Mouse (Mus musculus) olfactory bulb, adult 2 months (tissue): ENCODE data around the gene Uggt1. TPM values are rescaled to one million over a fixed set of nuclear protein-coding genes. Genes with fewer than 3 reads are reported as not detected.

Experiments used
- H3K27ac ChIP-seq: fragments of 200-500 bp; 2 replicates; pipeline ENCODE4 v1.5.1; 2012; ENCODE audit warnings: low read depth, low read length; ENCODE audit not compliant: insufficient read depth
- H3K4me1 ChIP-seq: fragments of 200-500 bp; 2 replicates; pipeline ENCODE4 v1.6.1; 2012; ENCODE audit warnings: low read length; ENCODE audit not compliant: control insufficient read depth, insufficient read depth
- H3K4me3 ChIP-seq: fragments of 200-500 bp; 2 replicates; pipeline ENCODE4 v1.5.1; 2012; ENCODE audit warnings: mild to moderate bottlenecking, low read depth, low read length, moderate library complexity; ENCODE audit not compliant: insufficient read depth
- CTCF ChIP-seq: fragments of 200-500 bp; IDR thresholded peaks from 2 replicates; pipeline ENCODE4 v1.5.1; 2012; ENCODE audit warnings: low read depth, mild to moderate bottlenecking, low read length, moderate library complexity; ENCODE audit not compliant: insufficient read depth
- POLR2A ChIP-seq: fragments of 200-500 bp; IDR thresholded peaks from 2 replicates; pipeline ENCODE4 v1.6.1; 2012; ENCODE audit warnings: mild to moderate bottlenecking, low read depth, low read length, moderate library complexity; ENCODE audit not compliant: insufficient read depth
- WGBS: fragments of 180-500 bp; shearing (Covaris S2); methylation state at CpG from one replicate; pipeline ENCODE4 v1.1.7; 2018; 5-methylcytosine and 5-hydroxymethylcytosine counted together
- polyA plus RNA-seq: library from polyadenylated mRNA; stranded (reverse); fragments of >200 nt; gene quantifications from 2 replicates; pipeline ENCODE4 v1.2.4, GENCODE M21; 2012; ENCODE audit warnings: low replicate concordance; ENCODE audit not compliant: missing spikeins, insufficient read depth, insufficient read length

Gene Uggt1
- polyA plus RNA-seq, 1 experiment = not detected

DNA sequence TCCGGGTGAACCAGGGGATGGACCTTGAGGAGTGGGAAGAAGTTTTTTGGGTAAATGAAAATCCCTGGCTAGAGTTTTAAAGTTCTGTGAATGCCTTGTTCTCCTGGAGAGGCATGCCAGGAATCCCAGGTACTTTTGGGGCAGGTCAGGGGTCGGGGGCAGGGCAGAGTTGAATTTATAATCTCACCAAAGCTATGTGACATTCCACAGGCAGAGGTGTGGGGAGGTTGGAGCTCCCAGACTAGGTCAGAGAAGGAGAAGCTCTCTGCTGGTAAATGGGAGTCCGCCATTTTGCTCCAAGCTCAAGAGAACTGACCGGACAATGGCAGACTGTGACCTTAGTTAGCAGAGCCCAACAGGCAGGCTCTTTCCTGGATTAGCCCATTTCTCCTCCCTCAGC, 125.1 kb downstream of the Uggt1 start:
- no peak overlapping the region for H3K27ac ChIP-seq
- H3K4me3 ChIP-seq = no peak overlapping the region
- H3K4me1 ChIP-seq = peaks cover 9% of the 10 kb centered on the region
- TF ChIP-seq CTCF (no peak), POLR2A (no peak)
- WGBS = 87% methylated on average over 4 of the region's 4 CpGs

DNA sequence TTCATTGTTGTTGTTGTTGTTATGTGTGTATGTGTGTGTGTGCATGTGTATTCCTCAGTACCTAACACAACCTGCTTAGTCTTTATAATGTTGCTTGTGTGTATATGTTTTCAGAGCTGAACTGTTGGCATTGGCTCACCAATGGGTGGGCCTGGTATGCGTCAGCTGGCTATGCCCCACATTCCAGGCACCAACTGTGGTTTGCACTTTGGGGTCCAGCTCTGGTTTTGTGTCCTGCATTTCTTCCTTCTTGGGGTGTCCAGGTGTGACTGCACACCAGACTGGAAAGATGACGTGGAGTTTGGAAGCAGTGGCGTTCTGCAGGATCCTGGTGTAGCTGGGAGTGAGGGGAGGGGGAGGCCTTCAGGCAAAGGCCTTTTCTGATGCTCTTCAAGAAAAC, 125.6 kb downstream of the Uggt1 start:
- peaks cover 9% of the 10 kb centered on the region for H3K4me1 ChIP-seq
- no peak overlapping the region for H3K27ac ChIP-seq
- H3K4me3 ChIP-seq = no peak overlapping the region
- 97% methylated on average over 3 of the region's 3 CpGs for WGBS
- TF ChIP-seq POLR2A (no peak), CTCF (no peak)

DNA sequence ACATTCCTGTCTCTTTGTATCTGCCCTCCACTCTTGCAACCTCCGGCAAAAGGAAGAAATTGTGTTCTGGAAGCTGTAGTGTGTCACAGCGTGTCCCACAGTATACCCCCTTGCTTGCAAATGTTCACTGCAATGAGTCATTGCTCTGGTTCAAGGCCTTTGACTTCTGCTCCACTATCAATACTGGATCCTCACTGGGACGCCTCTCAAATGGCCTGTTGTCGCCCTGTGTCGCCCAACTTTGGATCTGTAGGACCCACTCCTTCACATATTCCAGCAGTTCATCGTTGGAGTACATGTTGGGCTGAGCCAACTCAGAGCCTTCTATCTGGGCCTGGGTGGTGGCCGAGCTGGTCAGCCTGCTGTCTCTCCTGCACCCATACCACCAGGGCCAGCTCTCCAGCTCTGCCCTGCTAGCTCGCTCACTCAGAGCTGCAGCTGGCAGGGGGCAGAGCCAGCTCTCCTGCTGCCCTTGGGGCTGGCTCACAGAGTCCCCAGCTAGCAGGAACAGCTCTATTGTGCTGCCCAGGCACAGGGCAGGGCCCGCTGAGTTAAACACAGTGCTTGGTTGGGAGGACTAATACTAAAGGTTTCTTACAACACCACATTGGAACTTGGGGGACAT, 126.3 kb downstream of the Uggt1 start:
- no peak for TF ChIP-seq CTCF
- TF ChIP-seq POLR2A = no peak
- no peak overlapping the region for H3K4me3 ChIP-seq
- WGBS = 81% methylated on average over 9 of the region's 9 CpGs

DNA sequence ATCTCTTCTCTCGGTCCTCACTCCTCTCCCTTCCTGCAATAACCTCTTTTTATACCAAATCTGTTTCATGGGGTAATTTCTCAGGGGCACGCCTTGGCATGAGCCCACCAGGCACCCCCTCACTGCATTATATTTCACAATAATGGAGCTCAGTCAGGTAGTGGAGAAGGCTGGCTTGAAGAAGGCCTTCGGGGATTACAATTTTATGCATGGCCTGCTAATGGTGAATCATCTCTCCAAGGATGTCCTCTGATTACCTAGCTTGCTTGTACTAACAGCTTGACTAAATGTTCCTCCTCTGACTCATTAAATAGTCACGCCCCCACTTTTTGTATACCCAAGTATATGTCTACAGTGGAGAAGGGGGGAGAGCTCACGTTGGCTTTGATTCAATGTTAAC, 128.0 kb downstream of the Uggt1 start:
- TF ChIP-seq CTCF (no peak), POLR2A (no peak)
- H3K4me1 ChIP-seq = peaks cover 9% of the 10 kb centered on the region
- 47% methylated on average over 5 of the region's 5 CpGs for WGBS
- H3K4me3 ChIP-seq = no peak overlapping the region
- no peak overlapping the region for H3K27ac ChIP-seq

More for the DNA sequence above, 126.3 kb downstream of the Uggt1 start:
- Histone ChIP-seq H3K4me1 (peaks cover 9% of the 10 kb centered on the region), H3K27ac (no peak overlapping the region)

DNA sequence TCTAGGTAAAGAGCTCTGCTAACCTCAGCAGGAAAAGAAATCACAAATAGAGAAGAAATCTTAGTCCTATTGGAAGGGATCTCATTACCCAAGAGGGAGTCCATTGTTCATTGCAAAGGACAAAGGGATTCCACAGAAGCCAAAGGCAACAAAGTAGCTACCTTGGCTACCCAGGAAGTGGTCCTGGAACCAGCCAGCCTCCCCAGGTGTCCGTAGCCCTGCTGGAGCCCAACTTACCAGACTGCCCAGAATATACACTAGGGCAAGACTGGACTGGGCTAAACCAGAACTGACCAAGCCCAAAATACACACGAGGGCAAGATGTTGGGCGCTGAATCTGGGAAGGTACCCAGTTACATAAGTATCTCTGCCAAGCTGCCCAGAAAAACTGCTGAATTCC, 129.7 kb downstream of the Uggt1 start:
- WGBS = 87% methylated on average over 3 of the region's 3 CpGs
- Histone ChIP-seq H3K27ac (no peak overlapping the region), H3K4me1 (peaks cover 9% of the 10 kb centered on the region), H3K4me3 (no peak overlapping the region)
- TF ChIP-seq POLR2A = no peak
- TF ChIP-seq CTCF = no peak

DNA sequence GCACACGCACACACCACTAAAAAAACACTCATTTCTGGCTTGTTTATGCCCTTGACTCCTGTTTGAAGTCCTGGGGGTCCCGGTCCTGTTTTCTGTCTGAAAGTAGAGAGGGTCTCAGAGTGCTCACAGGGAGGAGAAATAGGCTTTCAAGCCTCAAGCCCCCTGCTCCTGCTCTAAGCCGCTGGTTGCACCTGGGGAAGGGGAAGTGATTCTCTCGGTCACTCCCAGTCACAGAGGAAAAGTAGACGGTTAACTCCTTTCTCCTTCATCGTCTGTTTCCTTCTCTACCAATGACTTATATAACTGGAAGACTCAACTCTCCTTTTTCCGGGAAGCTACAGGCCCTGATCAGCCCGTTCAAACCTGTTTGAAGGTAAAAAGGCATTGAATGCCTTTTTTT, 130.8 kb downstream of the Uggt1 start:
- H3K4me3 ChIP-seq = no peak overlapping the region
- TF ChIP-seq CTCF (no peak), POLR2A (no peak)
- H3K27ac ChIP-seq = no peak overlapping the region
- peaks cover 9% of the 10 kb centered on the region for H3K4me1 ChIP-seq
- 86% methylated on average over 8 of the region's 8 CpGs for WGBS

DNA sequence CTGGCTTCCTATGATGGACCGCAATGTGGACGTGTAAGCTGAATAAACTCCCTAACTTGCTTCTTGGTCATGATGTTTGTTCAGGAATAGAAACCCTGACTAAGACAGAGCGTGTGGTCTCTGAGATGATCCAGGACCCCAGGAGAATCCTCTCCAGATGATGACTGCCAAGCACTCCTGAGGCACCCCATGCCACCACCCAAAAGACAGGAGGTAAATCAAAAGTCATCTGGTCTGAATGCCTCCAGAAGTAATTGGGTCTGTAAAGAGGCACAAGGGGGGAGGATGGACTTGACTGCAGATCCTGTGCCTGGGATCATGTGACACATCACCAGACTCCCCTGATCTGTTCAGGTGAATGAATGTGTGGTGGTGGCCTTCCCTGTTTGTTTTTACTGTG, 131.9 kb downstream of the Uggt1 start:
- peaks cover 9% of the 10 kb centered on the region for H3K4me1 ChIP-seq
- no peak overlapping the region for H3K27ac ChIP-seq
- WGBS = 97% methylated on average over 3 of the region's 3 CpGs
- H3K4me3 ChIP-seq = no peak overlapping the region
- TF ChIP-seq CTCF = no peak

DNA sequence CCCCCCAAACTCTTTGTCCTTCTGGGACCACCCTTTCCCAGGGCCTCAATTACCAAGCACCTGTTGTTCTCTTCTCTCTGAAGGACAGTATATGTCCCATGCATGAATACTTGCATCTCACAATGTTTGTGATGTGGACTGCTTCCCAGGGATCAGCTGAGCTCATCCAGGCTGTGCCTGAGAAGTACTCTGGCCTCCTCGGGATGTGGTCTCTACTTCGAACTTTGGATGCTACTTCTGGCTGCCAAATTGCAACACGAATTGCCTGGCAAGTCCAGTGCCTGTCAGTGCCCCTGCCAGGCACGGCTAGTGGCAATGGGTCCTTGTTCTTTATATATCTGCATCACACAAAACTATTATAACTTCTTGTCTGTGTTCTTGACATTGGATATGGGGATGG, 134.5 kb downstream of the Uggt1 start:
- Histone ChIP-seq H3K4me1 (no peaks in the 10 kb centered on the region), H3K4me3 (no peak overlapping the region), H3K27ac (no peak overlapping the region)
- WGBS = 66% methylated on average over 4 of the region's 4 CpGs
- no peak for TF ChIP-seq POLR2A
- TF ChIP-seq CTCF = no peak

DNA sequence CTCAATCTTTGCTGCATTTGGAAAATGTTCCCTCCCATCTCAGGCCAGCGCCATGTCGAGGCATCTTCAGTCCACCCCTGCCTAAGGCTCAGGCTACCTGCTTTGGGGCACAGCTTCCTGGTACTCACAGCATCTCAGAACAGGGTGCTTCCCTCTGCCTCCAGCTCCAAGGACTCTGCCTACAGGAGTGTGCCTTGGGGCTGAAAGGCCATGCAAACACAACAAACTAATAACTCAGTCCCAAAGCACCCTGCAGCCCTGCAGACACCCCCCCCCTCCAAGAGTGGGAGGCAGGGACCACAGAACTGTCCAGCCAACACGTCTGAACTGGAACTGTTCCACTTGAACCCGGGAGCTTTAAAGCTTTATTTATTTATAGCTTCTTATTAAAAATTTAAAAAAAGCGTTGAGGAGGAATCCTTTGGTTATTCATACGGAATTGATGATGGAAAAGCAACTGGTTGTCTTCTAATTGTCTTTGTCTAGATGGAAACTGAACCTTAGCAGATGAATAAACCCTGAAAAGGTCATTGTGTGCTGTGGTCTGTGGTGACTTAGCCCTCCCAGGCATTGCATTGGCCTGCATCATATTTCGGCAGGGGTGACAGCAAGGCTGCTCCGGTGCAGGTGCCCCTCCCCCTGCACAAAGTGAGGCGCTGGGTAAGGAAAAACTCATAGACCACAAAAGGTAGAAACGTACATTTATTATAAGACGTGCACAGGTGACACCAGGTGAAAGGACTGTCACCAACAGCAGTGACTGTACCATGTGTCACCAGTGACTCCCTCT, 138.4 kb downstream of the Uggt1 start:
- Histone ChIP-seq H3K4me1 (no peaks in the 10 kb centered on the region), H3K27ac (no peak overlapping the region), H3K4me3 (no peak overlapping the region)
- 86% methylated on average over 11 of the region's 11 CpGs for WGBS
- TF ChIP-seq CTCF (no peak), POLR2A (no peak)

DNA sequence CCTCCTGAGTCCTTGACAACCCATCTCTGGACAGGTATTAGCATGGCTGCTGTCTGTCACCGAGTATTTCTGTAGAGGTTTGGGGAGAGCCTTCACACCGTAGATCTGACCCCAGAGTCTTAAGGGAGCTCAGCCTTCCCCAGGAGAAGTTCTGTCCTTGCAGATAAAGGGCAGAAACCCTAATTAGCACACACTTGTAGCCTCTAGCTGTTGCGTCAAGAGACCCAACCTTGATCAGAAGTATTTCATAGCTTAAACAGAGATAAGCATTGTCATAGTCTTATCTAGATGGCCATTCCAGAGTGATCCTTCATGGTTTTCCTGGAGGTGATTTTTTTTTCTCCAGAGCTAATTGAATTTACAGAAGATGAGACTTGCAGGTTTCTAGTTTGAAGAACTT, 144.1 kb downstream of the Uggt1 start:
- TF ChIP-seq CTCF (no peak), POLR2A (no peak)
- WGBS = 95% methylated on average over 3 of the region's 3 CpGs
- Histone ChIP-seq H3K4me1 (peaks cover 12% of the 10 kb centered on the region), H3K27ac (no peak overlapping the region), H3K4me3 (no peak overlapping the region)
